Mouse (Mus musculus) cerebellum, adult 9-11 months (tissue): Measurements from ENCODE around the gene Arhgap17.
A peak's percentile ranks its signal among the peaks of the same experiment; 100 is the strongest.

Experiments used
- DNase-seq: peaks from one replicate; pipeline ENCODE4 v3.0.0; 2022

Gene Arhgap17

DNA sequence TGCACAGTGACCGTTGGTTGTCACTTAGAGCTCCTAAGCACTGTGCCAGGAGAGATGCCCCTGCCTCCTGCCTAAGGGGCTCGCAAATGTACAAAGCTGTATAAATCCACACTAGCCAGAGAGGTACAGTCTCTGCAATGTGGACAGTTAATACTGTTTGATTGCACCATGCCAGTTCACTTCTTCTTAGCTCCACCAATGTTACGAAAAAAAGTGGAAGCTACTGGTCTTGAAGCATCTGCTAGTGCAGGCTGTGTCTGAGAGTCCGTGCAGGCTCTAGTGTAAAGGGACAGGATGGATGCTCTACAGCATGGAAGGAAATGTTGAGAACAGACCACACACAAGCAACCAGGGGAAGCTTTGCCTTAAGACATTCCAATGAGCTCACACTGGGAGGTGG is 93.1 kb downstream of the Arhgap17 start:
- DNase-seq = no peak

DNA sequence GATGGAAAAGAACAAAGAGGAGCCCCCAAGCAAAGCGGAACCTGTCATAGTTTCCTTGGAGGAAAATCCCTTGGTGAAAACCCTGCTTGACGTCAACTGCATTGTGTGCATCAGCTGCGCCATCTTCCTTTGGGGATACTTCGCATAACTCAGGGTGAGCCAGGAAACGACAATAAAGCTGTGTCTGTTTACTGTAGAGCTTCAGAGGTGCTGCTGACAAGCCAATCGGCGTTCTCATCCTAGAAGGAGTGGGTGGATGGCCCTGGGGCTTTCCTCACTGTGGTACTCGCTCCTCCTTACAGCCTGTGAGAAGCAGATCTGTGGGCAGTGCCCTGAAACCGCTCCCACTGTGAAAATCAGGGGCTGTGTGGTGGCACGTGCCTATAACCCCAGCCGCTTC is 96.7 kb downstream of the Arhgap17 start:
- DNase-seq = no peak

DNA sequence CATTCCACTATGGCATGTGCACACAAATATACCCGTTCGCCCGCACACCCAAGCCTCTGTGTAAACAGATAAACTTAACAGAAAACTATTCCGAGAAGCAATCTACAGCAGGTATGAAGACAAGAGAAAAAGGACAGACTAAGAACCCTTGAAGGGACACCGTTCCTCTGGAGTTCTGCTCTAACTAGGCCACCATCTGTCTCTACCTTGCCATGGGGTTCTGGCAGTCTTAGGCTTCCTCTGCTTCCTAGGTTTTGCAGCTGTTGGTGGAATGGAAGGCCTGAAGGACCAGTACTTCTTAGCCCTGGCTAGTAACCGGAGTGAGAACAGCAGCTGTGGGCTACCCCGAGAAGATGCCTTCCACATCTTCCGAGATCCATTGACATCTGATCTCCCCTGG is 111.6 kb downstream of the Arhgap17 start:
- DNase-seq = peak; percentile 17

DNA sequence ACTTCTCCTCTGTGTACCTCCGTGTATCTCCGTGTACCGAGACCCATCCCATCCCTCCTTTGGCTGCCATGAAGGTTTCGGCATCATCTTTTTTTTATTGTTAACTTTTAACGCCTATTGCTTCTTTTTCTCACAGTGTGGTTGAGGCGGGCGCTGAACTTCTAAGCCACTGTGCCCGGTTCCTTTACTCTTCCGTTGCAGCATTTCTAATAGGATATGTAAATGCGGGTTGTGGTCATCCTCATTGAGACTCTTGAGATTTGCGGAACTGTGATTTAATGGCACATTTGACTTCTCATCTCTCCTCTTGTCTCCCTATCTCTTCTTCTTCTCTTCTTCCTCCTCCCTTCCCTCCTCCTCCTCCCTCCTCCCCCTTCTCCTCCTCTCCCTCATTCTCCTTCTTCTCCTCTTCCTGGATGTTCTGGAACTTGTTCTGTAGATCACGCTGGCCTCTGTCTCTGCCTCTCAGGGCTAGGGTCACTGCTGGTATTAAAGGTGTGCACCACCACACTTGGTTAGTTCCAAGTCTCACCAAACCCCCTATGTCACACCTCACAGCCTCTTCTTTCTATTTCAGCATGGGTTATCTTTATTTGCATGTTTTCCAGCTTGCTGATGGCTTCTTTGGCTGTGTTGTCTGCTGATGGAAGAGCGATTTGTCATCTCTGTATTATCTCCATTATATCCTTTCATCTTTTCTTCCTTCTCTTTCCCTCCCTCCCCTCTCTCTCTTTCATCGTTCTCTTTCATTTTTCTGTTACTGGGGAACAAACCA is 115.3 kb downstream of the Arhgap17 start:
- DNase-seq = no peak

DNA sequence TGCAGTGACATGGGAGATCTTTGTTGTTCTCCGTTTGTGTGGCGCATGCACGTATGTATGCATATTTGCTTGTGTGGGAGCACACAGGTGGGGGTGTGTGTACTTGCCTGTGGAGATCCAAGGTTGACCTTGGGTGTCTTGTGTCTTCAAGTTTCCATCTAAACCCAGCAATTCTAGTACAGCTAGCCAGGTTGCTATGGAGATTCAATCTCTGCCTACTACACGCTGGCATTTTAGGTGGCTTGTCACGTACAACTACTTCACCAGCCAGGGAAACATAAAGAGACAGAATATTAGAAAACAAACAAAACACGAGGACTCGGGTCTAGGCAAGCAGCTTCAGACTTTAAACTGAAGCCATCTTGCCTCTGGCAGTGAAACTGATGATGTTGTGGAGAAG is 116.3 kb downstream of the Arhgap17 start:
- DNase-seq = no peak

DNA sequence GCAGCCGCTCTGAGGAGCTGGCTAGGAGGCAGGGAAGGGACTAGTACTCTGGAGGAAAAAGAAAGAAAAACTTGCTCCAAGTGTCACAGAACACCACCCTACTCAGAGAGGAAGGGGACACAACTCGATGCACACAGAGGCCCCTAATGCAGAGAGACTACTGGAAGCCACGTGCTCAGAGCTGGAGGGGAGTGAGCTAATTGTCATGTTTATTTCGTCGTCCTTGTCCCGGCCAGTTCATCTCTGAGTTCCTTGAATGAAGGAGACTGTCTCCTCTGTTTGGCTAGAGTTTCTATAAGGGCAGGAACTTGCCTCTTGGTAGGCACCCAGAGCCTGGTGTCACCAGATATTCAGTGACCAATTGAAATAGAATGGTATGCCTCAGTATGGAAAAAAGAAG is 118.4 kb downstream of the Arhgap17 start:
- DNase-seq = no peak

DNA sequence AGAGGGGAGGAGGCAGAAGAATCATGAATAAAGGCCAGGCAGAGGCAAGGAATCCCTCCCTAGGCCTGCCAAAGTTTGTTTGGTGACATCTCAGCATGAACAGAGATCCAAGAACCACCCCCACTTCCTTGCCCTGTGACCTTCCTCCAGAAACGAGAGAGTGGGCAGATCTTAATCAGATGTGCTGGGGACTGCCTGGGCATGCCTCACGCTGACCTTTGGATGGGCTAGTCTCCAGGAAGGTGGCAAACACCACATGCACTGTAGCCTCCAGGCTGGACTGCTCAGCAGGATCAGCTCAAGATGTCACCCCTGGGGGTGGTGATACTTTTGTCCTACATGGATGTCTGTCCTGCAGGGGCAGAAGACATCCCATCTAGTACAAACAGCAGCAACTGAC is 121.5 kb downstream of the Arhgap17 start:
- no peak for DNase-seq

DNA sequence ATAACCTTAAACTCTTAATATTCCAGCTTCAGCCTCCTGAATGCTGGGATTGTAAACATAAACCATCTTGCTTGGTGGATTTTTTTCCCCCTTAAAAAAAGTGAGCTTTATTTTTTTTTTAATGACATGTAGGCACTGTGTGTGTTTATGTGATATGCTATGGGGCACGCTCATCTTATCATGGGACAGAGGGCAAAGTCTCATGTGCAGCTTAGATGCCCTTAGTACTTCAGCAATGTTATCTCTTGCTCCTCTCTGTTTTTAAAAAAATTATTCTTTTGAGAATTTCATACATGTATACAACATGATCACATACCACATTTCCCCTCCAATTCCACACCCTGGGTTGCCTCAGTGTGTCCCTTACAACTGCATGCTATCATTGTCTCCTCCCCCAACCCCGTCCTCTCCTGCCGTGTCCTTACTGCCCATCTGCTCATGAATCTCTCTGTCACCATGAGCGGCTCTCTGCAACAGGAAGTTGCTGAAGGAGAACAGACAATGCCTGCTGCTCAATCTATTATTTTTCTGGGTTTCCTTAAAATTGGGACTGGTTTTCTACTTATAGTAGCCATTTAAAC is 123.1 kb downstream of the Arhgap17 start:
- no peak for DNase-seq

DNA sequence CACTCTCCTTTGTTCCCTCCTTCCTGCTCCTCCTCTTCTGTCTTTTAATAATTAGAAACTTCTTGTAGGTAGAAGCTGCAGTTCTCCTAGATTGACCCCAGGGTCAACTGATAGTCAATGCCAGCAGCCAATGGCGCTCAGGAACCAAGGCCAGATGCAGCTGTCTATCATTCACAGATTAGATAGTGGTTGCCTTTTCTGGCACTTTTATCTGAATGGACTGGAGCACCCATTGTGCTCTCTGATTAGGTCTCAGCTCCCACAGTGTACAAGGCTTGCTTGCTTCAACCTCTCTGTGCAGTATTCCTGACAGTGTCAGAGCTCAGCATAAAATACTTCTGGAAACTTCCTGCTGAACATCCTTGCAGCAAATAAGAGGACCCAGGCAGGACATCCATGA is 124.9 kb downstream of the Arhgap17 start:
- no peak for DNase-seq

DNA sequence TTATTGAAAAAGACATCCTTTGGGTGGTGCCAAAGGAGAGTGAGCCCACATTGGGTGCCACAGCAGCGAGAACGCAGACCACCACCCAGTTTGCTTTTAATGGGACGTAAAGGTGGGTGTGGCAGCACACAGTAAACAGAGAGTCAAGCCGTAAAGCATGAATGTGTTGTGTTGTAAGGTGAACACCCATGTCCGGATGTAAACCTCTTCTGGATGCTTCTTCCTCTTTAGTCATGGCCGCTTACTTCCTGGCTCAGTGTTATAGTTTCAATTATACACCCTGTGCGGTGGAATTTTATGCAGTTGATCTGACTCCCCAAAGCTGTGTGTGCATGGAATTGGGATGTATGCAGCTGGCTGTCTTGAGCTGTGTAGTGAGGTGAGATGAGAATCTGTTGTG is 127.5 kb downstream of the Arhgap17 start:
- DNase-seq = no peak

DNA sequence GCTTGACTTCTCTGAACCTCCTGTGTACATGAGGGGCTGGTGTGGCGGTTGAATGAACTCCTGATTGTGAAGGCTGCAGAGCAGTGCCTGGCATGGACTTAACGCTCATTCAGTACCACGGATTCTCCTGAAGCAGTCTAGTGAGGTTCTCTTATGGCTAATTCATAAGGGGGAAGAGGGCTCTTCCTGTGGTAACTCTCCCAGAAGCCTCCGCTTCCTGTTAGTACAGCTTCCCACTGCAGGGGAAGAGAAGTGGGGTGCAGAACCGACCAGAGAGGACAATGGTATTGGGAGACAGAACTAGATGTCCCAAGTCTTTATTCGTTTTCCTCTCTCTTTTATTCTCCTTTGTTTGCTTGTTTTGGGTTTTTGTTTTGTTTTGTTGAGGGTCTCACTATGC is 129.7 kb downstream of the Arhgap17 start:
- DNase-seq = no peak

DNA sequence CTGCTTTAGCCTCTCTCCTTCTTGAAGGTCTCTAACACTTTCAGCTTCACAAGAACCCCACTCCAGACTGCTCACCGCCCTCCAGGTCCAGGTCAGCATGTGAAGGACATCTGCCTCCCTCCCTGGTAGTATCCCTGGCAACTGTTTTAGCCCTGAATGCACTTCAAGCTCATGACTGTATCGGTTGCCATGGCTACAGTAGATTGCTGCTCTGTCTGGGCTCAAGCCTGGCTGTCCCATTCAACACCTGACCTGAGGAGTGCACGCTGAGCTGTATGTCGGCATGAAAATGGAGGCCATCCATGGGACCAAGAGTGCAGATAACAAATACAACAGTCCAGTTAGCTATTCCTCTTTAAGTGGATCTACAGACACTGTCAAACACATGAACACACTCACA is 131.1 kb downstream of the Arhgap17 start:
- no peak for DNase-seq

DNA sequence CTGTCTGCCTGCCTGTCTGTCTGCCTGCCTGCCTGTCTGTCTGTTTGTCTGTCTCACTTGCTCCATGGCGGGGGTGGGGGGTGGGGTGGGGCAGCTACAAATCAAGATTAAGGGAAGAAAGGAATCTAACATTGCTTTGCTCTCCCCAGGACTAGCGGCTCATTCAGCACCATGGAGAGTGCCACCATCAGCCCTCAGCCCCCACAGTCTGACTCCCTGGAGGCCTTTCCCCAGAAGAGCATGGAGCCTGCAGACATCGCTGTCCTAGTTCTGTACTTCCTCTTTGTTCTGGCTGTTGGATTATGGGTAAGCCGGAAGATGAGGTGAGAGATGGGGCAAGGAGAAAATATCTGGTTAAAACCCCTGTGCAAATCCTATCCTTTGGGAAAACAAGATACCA is 134.3 kb downstream of the Arhgap17 start:
- DNase-seq = no peak
